Mouse (Mus musculus): ENCODE measurements around the gene Mthfd2l. TPM values are rescaled to one million over a fixed set of nuclear protein-coding genes. Genes with fewer than 3 reads are reported as not detected.

The Mthfd2l gene
- 110 and 116 TPM in 2 replicates for polyA plus RNA-seq (2016; fragmentation: Nextera tagmentation; extraction: Ambion mirVana)

DNA sequence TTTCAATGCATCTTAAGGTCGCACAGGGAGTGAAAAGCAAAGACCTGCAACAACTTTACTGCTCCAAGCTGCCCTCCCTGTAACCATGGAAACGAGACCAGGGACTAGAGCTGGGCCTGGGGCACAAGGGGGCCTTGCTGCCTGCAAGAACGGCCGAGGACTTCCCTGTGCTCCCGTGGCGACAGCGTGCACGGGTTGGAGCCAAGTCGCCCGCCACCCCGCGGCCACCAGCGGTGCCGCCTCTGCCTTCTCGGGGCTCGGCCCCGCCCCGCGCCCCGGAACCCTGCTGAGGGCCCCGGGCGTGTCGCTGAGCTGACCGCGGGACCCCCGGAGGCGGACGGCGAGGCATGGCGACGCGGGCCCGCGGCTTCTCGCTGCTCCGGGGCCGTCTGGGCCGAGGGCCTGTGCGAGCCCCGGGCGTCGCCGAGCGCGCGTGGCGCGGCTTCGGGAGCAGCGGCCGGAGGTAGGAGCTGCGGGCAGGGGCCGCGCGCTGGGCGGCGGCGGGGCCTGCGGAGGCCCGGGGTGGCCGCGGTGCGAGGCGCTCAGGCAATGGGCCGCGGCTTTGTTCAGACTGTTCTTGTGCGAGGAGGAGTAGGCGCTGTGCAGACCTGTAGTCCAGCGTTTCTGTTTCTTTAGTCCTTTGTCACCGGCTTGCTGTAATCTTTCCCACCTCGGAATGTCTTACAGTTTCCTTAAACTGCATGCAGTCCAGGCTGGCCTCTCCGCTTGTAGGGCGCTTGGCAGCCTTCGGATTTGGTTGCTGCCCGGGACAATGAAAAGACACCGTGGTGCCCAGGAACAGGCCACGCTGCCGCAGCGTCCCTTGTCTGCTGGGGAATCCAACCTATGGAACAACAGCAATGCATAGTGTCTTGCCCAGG, at the start of gene Mthfd2l:
TSS of gene Mthfd2l (plus strand) at position 147 of the 881 bp plus-strand sequence.
- H3K4me3 ChIP-seq, result peak within 1 kb of the TSS; percentile 66
- ATAC-seq (ENCODE audit: low FRiP score, low read depth), result peak; percentile 99
- no peaks in the 10 kb centered on the region for H3K27me3 ChIP-seq
- peaks cover 9% of the 10 kb centered on the region for H3K4me1 ChIP-seq
- H3K4me2 ChIP-seq (replicated peaks), result peak within 1 kb of the TSS; percentile 63
- peaks cover 17% of the 10 kb centered on the region for H3K36me3 ChIP-seq
- peak within 1 kb of the TSS; percentile 98 for H3K27ac ChIP-seq (replicated peaks)
- under 1% methylated on average over 64 of the region's 79 CpGs for WGBS
- H3K9ac ChIP-seq (replicated peaks), result peak within 1 kb of the TSS; percentile 96
- no peaks in the 10 kb centered on the region for H3K9me3 ChIP-seq

DNA sequence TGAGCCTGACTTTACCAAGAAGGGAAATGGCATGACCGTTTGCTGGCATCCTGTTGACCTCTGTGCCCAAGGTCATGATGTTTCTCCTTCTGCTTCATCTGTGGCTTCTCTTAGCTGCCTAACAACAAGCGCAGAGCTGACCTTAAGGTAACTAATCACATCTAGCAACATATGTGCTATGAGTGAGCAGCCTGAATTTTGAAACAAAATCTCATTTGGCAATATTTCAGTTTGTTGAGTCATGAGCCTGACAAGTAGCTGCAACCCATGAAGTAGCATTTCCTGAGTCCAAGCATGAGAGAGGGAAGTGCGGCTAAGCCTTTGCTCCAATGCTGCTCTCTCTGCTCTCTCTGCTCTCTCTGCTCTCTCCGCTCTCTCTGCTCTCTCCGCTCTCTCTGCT, 49.2 kb upstream of the Mthfd2l start:
- WGBS, result 97% methylated on average over 5 of the region's 5 CpGs
- ATAC-seq (ENCODE audit: low FRiP score, low read depth), result no peak
- no peaks in the 10 kb centered on the region for H3K36me3 ChIP-seq

DNA sequence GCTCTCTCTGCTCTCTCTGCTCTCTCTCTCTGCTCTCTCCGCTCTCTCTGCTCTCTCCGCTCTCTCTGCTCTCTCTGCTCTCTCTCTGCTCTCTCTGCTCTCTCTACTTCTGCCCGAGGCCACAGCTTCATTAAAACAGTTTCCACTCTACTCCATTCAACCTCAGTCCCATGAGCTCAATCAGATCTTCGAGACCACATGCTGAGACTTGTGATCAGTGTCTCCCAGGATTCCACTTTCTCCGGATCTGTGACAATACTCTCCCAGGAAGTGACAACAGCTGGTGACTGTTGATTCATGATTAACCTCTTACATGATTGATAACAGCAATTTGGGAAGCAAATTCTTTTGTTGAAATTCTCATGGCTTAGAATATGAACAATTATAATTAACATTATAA, 48.8 kb upstream of the Mthfd2l start:
- Histone ChIP-seq H3K27ac (replicated peaks) (no peak overlapping the region), H3K27me3 (no peaks in the 10 kb centered on the region), H3K4me2 (replicated peaks) (no peak overlapping the region), H3K4me1 (no peaks in the 10 kb centered on the region), H3K36me3 (no peaks in the 10 kb centered on the region), H3K4me3 (no peak overlapping the region), H3K9me3 (no peaks in the 10 kb centered on the region), H3K9ac (replicated peaks) (no peak overlapping the region)
- WGBS, result 86% methylated on average over 5 of the region's 5 CpGs
- ATAC-seq (ENCODE audit: low FRiP score, low read depth), result no peak

More for the DNA sequence above, 49.2 kb upstream of the Mthfd2l start:
- H3K4me3 ChIP-seq, result no peak overlapping the region
- H3K9me3 ChIP-seq, result no peaks in the 10 kb centered on the region
- H3K4me2 ChIP-seq (replicated peaks), result no peak overlapping the region
- H3K27ac ChIP-seq (replicated peaks), result no peak overlapping the region
- no peaks in the 10 kb centered on the region for H3K27me3 ChIP-seq
- H3K4me1 ChIP-seq, result no peaks in the 10 kb centered on the region
- no peak overlapping the region for H3K9ac ChIP-seq (replicated peaks)

DNA sequence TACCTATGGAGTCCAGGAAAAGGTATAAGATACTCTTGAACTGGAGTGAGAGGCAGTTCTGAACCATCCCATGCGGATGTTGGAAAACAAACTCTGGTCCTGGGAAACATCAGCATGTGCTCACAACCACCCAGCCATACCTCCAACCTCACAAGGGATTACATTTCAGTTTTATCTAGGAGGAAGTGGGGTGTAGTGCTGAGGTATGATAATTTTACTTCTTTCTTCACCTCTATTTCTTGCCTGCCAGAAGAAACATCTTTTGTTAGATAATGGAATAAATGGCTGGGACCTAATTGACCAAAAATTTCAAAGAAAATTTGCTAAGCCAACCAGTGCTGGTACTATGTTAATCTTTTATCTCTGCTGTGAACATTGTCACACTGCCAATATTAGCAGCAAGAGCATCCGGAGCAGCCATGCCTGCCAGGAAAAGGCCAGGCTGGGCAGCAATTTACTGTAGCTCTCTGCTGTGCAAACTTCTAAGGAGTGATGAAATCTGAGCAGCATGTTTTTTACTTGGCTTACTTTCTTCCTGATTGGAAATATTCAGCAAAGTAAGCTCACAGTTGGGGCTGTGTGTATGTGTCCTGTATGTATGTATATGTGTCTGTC, 46.2 kb upstream of the Mthfd2l start:
- Histone ChIP-seq H3K4me1 (no peaks in the 10 kb centered on the region), H3K9ac (replicated peaks) (no peak overlapping the region), H3K27ac (replicated peaks) (no peak overlapping the region), H3K36me3 (no peaks in the 10 kb centered on the region), H3K9me3 (no peaks in the 10 kb centered on the region), H3K4me3 (no peak overlapping the region), H3K4me2 (replicated peaks) (no peak overlapping the region), H3K27me3 (no peaks in the 10 kb centered on the region)
- no peak for ATAC-seq (ENCODE audit: low FRiP score, low read depth)
- WGBS, result 75% methylated on average over 2 of the region's 2 CpGs

DNA sequence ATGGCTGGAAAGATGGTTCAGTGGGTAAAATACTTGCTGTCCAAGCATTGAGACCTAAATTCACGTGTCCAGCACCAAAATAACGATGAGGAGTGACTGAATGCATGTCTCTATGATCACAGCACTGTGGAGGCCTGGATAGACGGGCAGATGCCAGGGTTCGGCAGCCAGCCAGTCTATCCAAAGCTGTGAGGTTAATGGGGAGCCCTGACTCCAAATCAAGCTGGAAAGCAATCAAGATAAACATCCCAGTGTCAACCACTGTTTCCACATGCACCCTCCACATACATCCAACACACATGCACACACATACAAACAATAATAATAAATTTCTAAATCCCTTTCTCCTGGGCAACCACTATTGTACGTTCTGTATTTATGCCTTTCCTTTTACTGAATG, 42.3 kb upstream of the Mthfd2l start:
- Histone ChIP-seq H3K4me3 (no peak overlapping the region), H3K27ac (replicated peaks) (no peak overlapping the region), H3K4me1 (peaks cover 8% of the 10 kb centered on the region; the same call in 1 of the 2 replicates), H3K36me3 (no peaks in the 10 kb centered on the region), H3K9me3 (no peaks in the 10 kb centered on the region), H3K9ac (replicated peaks) (no peak overlapping the region), H3K4me2 (replicated peaks) (no peak overlapping the region), H3K27me3 (peaks cover 7% of the 10 kb centered on the region; the same call in 1 of the 2 replicates)
- ATAC-seq (ENCODE audit: low FRiP score, low read depth), result no peak
- 84% methylated on average over 5 of the region's 5 CpGs for WGBS

DNA sequence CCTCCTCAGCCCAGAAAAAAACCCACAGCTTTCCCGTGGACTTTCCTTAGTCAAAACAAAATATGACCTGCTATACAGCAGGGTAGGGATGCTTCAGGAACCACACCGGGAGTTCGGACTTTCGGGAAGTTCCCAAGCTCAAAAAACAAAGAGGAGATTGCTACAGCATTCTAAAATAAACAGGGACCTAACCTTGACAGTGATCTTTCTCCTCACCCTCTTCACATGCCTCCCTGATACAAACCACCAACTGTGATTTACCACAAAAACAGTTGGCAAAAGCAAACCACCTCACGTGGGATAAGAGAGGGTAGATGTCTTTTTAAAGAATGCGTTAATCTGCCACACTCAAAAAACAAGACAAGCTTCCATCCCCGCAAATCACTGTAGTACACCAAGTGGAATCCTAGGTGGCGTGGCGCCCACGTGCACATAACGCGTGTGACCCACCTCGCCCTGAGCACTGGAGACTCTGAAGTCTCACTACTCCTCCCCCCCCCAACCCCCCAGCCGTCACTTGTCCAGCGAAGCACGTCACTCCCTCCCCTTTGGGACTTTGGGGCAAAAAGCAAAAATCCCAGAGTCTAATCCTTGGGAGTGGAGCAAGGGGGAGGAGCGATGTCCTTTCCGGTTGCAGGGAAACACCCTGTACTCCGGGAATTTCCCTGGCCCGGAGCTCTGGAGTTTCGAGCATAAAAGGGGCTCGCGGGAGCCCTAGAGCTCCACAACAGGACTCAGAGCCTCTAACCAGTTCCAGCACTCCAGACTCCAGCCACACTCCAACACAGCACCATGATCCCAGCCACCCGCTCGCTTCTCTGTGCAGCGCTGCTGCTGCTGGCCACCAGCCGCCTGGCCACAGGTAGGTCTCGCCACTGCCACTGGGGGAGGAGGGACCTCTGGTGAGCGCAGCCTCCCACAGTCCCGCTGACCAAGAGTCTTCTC, 40.1 kb upstream of the Mthfd2l start, which contains the start of gene Cxcl1:
TSS of gene Cxcl1 (plus strand) at position 723 of the 945 bp plus-strand sequence.
- WGBS, result 9% methylated on average over 30 of the region's 30 CpGs

DNA sequence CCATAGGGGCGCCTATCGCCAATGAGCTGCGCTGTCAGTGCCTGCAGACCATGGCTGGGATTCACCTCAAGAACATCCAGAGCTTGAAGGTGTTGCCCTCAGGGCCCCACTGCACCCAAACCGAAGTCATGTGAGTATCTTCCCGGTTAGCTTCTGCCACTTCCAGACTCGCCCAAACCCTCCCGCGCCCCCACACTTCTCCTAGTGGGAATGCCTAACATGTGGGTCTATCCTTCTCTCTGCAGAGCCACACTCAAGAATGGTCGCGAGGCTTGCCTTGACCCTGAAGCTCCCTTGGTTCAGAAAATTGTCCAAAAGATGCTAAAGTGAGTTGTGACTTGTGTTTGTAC, 39.5 kb upstream of the Mthfd2l start:
- no peak overlapping the region for H3K27ac ChIP-seq (replicated peaks)
- 32% methylated on average over 10 of the region's 10 CpGs for WGBS
- H3K36me3 ChIP-seq, result no peaks in the 10 kb centered on the region
- peaks cover 8% of the 10 kb centered on the region; the same call in 1 of the 2 replicates for H3K4me1 ChIP-seq
- H3K9ac ChIP-seq (replicated peaks), result peak overlapping the region; percentile 59
- H3K9me3 ChIP-seq, result no peaks in the 10 kb centered on the region
- H3K4me3 ChIP-seq, result peak overlapping the region; percentile 50
- ATAC-seq (ENCODE audit: low FRiP score, low read depth), result no peak; the same call in 1 of the 2 replicates
- H3K4me2 ChIP-seq (replicated peaks), result peak overlapping the region; percentile 90
- peaks cover 7% of the 10 kb centered on the region; the same call in 1 of the 2 replicates for H3K27me3 ChIP-seq

More for the DNA sequence above, 40.1 kb upstream of the Mthfd2l start, which contains the start of gene Cxcl1:
- Histone ChIP-seq H3K27me3 (peaks cover 7% of the 10 kb centered on the region; the same call in 1 of the 2 replicates), H3K9me3 (no peaks in the 10 kb centered on the region), H3K9ac (replicated peaks) (peak within 1 kb of the TSS; percentile 59), H3K27ac (replicated peaks) (no peak within 1 kb of the TSS), H3K4me3 (peak within 1 kb of the TSS; percentile 50), H3K4me1 (peaks cover 8% of the 10 kb centered on the region; the same call in 1 of the 2 replicates), H3K4me2 (replicated peaks) (peak within 1 kb of the TSS; percentile 90), H3K36me3 (no peaks in the 10 kb centered on the region)
- ATAC-seq (ENCODE audit: low FRiP score, low read depth), result peak; percentile 85

DNA sequence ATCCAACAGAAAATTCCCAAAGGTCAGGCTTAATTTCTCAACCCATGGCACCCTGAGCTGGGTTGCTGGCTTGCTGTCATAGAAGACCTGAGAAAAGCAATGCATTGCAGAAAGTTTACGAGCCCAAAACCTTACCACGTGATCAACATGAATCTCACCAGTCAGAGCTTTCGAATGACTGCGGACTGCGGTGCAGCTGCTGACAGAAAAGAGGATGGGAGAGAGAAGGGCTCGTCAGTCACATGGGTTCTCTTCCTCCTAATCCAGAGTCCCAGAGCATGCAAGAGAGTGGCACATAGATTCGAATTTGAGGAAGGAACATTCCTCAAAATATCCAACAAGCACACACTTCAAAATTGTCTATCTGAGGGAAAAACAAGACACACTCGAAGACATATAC, 36.7 kb upstream of the Mthfd2l start:
- Histone ChIP-seq H3K4me3 (no peak overlapping the region), H3K4me1 (peaks cover 8% of the 10 kb centered on the region; the same call in 1 of the 2 replicates)

DNA sequence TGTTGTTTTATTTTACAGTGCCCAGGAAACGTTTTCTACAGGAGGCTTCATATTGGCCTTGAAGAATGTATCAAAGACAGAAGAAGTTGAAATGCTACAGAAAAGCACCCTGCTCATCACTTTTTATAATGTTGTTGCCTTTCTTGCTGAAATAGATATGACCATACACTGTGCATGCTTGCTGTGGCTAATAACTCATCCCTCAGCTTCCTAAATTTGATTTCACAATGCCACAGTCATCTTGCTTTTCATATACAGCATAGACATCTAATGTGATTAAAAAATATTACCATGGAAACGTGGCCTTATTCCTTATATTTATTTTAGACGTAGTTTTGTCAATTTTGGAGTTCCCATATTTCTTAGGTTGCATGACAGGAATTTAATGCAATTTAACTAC, 33.5 kb upstream of the Mthfd2l start:
- ATAC-seq (ENCODE audit: low FRiP score, low read depth), result no peak
- no peak overlapping the region for H3K9ac ChIP-seq (replicated peaks)

More for the DNA sequence above, 36.7 kb upstream of the Mthfd2l start:
- Histone ChIP-seq H3K36me3 (no peaks in the 10 kb centered on the region), H3K9me3 (no peaks in the 10 kb centered on the region), H3K9ac (replicated peaks) (no peak overlapping the region), H3K27ac (replicated peaks) (no peak overlapping the region), H3K27me3 (peaks cover 7% of the 10 kb centered on the region; the same call in 1 of the 2 replicates), H3K4me2 (replicated peaks) (no peak overlapping the region)
- no peak for ATAC-seq (ENCODE audit: low FRiP score, low read depth)
- WGBS, result 76% methylated on average over 8 of the region's 8 CpGs

DNA sequence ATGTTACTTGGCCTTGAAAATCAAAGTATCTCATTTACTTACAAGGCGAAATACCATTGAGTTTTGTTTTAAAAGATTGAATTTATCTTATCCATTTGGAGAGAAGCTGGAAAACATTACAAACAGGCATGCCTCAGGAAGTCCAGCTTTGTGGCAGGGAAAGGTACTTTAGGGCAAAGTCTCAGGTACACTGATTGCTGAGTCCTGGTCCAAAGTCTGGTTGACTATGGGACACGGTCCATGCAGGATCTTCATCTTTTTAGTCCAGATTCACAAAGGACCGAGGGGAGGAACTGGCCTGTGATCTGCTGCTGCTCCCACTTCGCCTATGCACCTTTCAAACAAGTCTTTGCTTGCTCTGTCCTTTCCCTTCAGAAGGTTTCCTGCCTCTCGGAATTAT, 31.6 kb upstream of the Mthfd2l start:
- no peaks in the 10 kb centered on the region for H3K36me3 ChIP-seq
- ATAC-seq (ENCODE audit: low FRiP score, low read depth), result no peak
- peaks cover 10% of the 10 kb centered on the region for H3K4me1 ChIP-seq
- H3K27me3 ChIP-seq, result peaks cover 13% of the 10 kb centered on the region
- H3K9ac ChIP-seq (replicated peaks), result no peak overlapping the region
- no peak overlapping the region for H3K4me3 ChIP-seq
- H3K4me2 ChIP-seq (replicated peaks), result no peak overlapping the region
- H3K27ac ChIP-seq (replicated peaks), result no peak overlapping the region
- WGBS, result 89% methylated on average over 5 of the region's 5 CpGs
- H3K9me3 ChIP-seq, result no peaks in the 10 kb centered on the region

More for the DNA sequence above, 33.5 kb upstream of the Mthfd2l start:
- no peaks in the 10 kb centered on the region for H3K4me1 ChIP-seq
- no peaks in the 10 kb centered on the region for H3K27me3 ChIP-seq
- H3K4me3 ChIP-seq, result no peak overlapping the region
- no peak overlapping the region for H3K27ac ChIP-seq (replicated peaks)
- H3K4me2 ChIP-seq (replicated peaks), result no peak overlapping the region
- H3K36me3 ChIP-seq, result no peaks in the 10 kb centered on the region
- WGBS, result 81% methylated on average over 3 of the region's 3 CpGs
- no peaks in the 10 kb centered on the region for H3K9me3 ChIP-seq

DNA sequence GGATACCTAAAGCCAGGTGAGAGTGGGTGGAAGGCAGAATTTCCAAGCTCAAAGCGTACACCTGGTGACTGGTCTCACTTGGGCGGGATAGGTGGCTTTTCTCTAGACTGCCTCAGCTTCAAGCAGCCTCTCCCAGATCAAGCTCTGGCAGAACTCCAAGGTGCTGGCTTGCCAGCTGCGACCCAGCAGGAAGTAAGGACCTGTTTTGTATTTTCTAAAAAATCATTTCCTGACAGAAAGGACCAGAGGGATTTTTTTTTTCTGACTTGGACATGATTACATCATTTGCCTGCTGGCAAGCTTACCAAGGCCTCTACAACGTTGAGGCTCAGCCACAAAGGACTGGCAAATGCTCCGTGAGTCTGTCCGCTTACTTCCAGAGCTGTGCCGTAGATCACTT, 30.8 kb upstream of the Mthfd2l start:
- Histone ChIP-seq H3K4me3 (no peak overlapping the region), H3K9me3 (no peaks in the 10 kb centered on the region), H3K9ac (replicated peaks) (no peak overlapping the region), H3K27me3 (peaks cover 21% of the 10 kb centered on the region), H3K27ac (replicated peaks) (no peak overlapping the region), H3K36me3 (no peaks in the 10 kb centered on the region), H3K4me2 (replicated peaks) (no peak overlapping the region), H3K4me1 (peaks cover 10% of the 10 kb centered on the region)
- no peak for ATAC-seq (ENCODE audit: low FRiP score, low read depth)
- 74% methylated on average over 7 of the region's 7 CpGs for WGBS

Measured in midbrain, embryonic 12.5 days (tissue).